Mouse (Mus musculus) megakaryocyte-erythroid progenitor cell, adult 5-6 weeks (primary cell): ENCODE results near the gene Igf2bp3. TPM values are rescaled to one million over a fixed set of nuclear protein-coding genes. Genes with fewer than 3 reads are reported as not detected.

ENCODE experiments used
- ATAC-seq: replicated peaks from 2 replicates; pipeline ENCODE4 v1.8.0; 2016; ENCODE audit warnings: mild to moderate bottlenecking, inconsistent platforms; ENCODE audit not compliant: severe bottlenecking, poor library complexity, low FRiP score, low TSS enrichment
- total RNA-seq, 2 experiments: library from RNA; stranded (forward) in 1 of 2; stranded (reverse) in 1 of 2; fragments of 200-1000, 215-1000 nt in 1 of 2; fragments of >200 nt in 1 of 2; fragmentation: Nextera tagmentation in 1 of 2; gene quantifications; 2 replicates each; pipeline ENCODE4 v1.2.3; 2014 to 2017

Igf2bp3 gene
- total RNA-seq, 2 experiments from 2014 or later = 0.17 TPM; not detected in 1

- no peak for ATAC-seq
Measured at GRCm38 (mm10) chr6:49194536-49194935, 20.2 kb downstream of the Igf2bp3 start.

- ATAC-seq = no peak
Measured at GRCm38 (mm10) chr6:49189363-49189762, 25.4 kb downstream of the Igf2bp3 start.

- ATAC-seq = no peak
Measured at GRCm38 (mm10) chr6:49187299-49187698, 27.5 kb downstream of the Igf2bp3 start.

- no peak for ATAC-seq
Measured at GRCm38 (mm10) chr6:49176018-49176417, 38.7 kb downstream of the Igf2bp3 start.

- no peak for ATAC-seq
Measured at GRCm38 (mm10) chr6:49174616-49175015, 40.1 kb downstream of the Igf2bp3 start.

- ATAC-seq = no peak
Measured at GRCm38 (mm10) chr6:49173674-49174073, 41.1 kb downstream of the Igf2bp3 start.

GRCm38 (mm10) chr6:49173265-49173664 is 41.5 kb downstream of the Igf2bp3 start:
- ATAC-seq = no peak

- ATAC-seq = no peak
Measured at GRCm38 (mm10) chr6:49171216-49171615, 43.5 kb downstream of the Igf2bp3 start.

- no peak for ATAC-seq
Measured at GRCm38 (mm10) chr6:49168648-49169047, 46.1 kb downstream of the Igf2bp3 start.

- ATAC-seq = no peak
Measured at GRCm38 (mm10) chr6:49167406-49167805, 47.4 kb downstream of the Igf2bp3 start.

GRCm38 (mm10) chr6:49166318-49166717 is 48.4 kb downstream of the Igf2bp3 start:
- no peak for ATAC-seq

GRCm38 (mm10) chr6:49165855-49166254 is 48.9 kb downstream of the Igf2bp3 start:
- no peak for ATAC-seq

GRCm38 (mm10) chr6:49165101-49165500 is 49.7 kb downstream of the Igf2bp3 start:
- no peak for ATAC-seq

GRCm38 (mm10) chr6:49164701-49165100 is 50.1 kb downstream of the Igf2bp3 start:
- ATAC-seq = no peak

- ATAC-seq = no peak
Measured at GRCm38 (mm10) chr6:49159971-49160370, 54.8 kb downstream of the Igf2bp3 start.

GRCm38 (mm10) chr6:49156826-49157175 is 58.0 kb downstream of the Igf2bp3 start:
- ATAC-seq = no peak

- no peak for ATAC-seq
Measured at GRCm38 (mm10) chr6:49156170-49156825, 58.5 kb downstream of the Igf2bp3 start.

GRCm38 (mm10) chr6:49151465-49151864 is 63.3 kb downstream of the Igf2bp3 start:
- ATAC-seq = no peak

- no peak for ATAC-seq
Measured at GRCm38 (mm10) chr6:49150349-49151229, 64.2 kb downstream of the Igf2bp3 start.

GRCm38 (mm10) chr6:49149202-49149930 is 65.4 kb downstream of the Igf2bp3 start:
- ATAC-seq = no peak
